Mouse (Mus musculus) frontal cortex, postnatal 36 days (tissue): ENCODE results near the gene Mindy4.

Source experiments
- DNase-seq, 2 experiments: peaks; one replicate each; pipeline ENCODE4 v3.0.0; 2022; ENCODE audit warnings: low spot score in 2 of 2

Gene Mindy4

DNA sequence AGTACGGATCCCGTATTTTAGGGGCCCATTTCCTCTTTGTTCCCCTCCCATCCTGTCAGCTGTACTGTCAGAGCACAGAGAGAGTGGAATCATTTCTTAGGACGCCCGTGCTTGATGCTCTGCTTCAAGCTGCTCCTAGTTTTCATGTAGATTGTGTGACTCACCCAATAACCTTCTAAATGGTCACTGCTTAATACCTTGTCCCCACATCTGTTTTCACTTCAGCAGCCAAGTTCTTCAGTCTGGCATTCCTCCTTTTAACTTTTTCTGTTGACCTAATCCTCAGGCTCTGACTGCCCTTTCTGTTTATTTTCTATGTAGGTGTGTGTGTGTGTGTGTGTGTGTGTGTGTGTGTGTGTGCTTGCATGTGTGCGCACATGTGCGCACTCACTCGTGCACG, 4.6 kb downstream of the Mindy4 start:
- DNase-seq, result no peak

GRCm38 (mm10) chr6:55210423-55211365, 7.5 kb downstream of the Mindy4 start:
- no peak for DNase-seq

DNA sequence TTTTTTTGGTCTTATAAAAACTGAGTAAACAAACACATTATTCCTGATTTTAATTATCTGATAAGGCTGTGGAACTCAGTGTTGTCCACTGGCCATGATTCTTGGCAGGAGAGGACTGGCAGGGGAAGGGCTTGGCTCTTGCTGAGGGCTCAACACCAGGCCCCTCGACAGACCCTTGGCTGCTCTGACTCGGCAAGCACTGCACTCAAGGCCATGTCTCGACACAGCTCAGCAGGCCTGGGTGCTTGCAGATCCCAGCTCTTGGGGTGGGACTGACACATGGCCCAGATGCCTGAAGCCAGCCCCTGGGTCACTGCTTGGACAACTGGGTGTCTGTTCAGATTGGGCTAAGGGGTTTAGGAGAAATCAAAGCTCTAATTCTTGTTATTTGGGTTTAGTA, 11.4 kb downstream of the Mindy4 start:
- no peak for DNase-seq

GRCm38 (mm10) chr6:55218232-55218631, 15.0 kb downstream of the Mindy4 start:
- DNase-seq, result no peak

DNA sequence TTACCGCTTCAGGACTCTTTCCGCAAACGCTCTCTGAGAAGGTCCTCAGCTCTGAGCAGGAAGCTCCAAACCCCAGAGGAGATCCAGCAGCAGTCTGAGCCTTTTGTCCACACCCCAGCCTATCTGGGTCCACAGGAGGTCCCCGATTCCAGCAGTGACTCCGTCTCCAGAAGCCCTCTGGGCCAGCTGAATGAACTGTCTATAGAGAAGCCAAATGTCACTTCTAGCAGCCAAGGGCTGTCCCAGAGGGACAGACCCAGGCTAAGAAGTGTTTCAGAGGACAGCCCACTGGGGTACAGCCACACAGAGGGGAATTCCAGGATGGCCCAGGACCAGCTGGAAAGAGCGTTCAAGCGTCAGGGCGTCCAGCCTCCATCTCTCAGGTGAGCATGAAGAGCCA, 20.8 kb downstream of the Mindy4 start:
- no peak for DNase-seq

- no peak for DNase-seq
These were observed 26.9 kb downstream of the Mindy4 start for GRCm38 (mm10) chr6:55230048-55230447.

DNA sequence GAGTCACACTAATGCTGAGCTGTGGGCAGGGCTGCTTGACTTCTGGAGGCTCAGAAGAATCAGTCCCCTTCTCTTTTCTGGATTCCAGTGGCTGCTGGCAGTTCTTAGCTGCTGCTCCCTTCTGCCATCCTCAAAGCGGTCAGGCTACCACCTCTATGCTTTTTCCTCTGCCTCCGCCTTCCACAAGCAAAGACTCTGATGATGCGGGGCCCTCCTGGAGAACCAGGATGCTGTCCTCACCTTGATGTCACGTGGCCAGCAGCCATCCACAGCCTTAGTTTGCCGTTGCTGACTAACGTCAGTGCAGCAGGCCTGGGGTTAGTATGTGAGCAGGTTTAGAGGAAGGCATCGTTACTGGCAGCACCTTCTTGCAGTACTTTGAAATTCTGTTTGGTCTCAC, 28.9 kb downstream of the Mindy4 start:
- no peak for DNase-seq

- peak in 1 of 2 experiments; percentile 46 for DNase-seq
These were observed 29.5 kb downstream of the Mindy4 start for GRCm38 (mm10) chr6:55232524-55233264.

DNA sequence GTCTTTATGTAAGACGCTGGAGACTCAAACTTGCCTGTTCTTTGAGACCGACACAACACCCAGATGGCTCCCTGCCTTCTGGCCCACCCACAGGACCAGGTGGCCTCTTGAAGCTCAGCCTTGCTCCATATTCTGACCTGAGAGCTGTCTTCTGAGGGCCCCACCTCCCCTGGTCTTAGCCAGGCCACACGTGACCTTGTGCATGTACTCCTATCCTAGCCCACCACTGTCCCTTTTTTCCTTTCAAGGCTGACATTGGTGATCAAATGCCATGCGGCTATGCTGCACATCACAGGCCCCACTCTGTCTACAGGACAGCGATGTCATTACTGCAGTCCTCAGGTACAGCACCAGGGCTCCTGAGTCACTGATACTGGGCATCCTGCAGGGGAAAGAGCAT, 30.1 kb downstream of the Mindy4 start:
- no peak for DNase-seq

DNA sequence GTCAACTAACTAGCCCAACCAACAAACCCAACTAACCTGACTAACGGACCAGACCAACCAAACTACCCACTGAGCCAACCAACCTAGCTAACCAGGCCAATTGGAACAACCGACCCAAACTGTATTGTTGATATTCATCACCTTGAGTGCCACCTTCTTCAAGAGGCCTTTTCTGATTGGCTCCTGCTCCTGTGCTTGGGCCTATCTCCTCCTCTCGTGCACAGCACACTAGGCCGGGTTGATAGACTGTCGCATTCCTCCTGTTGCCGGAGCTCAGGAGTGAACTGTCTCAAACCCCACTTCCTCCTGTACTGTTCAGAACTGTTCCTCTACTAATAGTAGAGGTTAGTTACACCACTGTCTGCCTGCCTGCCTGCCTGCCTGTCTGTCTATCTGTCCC, 31.5 kb downstream of the Mindy4 start:
- DNase-seq, result no peak

DNA sequence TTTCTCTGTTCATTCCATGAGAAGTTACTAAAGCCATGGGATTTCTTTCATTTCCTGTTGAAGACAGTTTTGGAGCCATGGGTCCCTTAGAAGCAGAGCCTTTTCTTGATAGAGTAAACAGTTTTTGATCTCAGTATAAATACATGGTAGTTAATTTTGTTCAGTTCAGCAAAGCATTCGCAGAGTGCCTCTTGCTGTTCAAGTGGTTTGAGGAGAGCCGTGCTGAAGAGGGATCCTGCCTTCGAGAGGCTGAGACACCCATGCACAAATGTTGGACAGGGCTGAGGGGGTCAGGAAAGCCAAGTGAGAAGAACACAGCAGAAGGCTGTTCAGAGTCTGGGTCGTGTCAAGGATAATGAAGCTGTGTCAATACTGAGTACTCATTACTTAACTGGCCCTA, 32.5 kb downstream of the Mindy4 start:
- DNase-seq, result no peak

GRCm38 (mm10) chr6:55239931-55240330, 36.7 kb downstream of the Mindy4 start:
- DNase-seq, result no peak

DNA sequence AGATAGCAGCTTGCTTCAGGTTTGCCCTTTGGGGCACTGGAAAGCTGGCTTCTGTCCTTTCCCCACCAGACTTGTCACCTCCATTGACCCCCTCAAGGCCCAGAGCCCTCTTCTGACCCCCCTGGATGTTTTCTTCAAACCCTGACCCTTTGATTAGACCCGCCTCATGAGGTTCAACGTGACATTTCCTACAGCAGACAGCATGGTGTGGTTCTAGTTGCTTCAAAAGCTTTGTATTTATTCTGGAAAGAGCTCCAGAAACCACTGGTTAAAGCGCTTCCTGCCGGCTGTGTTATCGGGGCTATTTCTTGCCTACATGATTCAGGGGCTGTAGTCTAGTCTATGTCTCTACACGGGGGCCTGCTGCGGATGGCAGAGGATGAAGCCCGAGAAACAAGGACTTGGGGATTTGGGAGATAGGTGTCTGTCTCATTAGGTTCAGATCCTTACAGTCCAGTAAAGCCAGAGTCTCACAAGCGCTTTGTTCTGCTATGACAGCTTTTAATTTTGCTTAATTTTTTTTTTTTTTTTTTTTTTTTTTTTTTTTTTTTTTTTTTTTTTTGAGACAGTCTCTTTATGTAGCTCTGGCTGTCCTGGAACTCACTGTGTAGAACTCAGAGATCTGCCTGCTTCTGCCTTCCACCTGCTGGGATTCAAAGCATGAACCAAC, 37.5 kb downstream of the Mindy4 start:
- no peak for DNase-seq

DNA sequence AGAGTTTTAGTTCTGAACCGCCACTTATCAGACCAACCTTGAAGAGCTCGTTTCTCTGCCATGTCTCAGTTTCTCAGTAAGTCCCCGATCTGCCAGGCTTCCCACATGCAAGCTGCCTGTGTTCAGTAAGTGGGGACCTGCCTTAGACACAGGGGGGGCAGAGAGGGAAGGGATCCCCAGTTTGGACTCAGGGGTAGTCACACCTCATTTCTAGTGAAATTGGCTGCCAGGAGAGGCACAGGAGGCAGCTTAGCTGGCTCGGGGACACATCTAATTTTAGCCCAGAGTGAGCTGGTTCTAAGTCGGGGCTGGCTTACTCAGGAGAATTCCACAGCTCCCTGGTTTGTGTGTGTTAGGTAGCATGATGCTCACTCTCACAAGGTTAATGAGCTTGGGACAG, 38.3 kb downstream of the Mindy4 start:
- peak in 1 of 2 experiments; percentile 56 for DNase-seq

DNA sequence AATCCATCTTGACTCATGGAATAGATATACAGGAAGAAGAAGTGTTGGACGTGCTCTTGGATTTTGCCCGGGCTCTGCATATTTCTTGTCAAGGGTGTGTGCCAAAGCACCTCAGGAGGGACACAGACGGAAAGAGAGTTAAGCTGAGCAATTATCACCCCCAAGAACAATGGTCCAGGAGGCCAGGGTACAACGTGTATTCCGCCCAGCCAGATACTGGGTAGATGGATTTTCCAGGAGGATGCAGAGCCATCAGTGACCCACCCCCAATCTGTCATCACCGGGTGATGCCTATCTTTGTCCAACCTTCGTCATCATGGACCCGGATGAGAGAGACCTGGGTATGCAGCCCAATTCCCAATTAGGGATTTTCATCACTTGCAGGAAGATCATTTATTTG, 42.5 kb downstream of the Mindy4 start:
- no peak for DNase-seq

DNA sequence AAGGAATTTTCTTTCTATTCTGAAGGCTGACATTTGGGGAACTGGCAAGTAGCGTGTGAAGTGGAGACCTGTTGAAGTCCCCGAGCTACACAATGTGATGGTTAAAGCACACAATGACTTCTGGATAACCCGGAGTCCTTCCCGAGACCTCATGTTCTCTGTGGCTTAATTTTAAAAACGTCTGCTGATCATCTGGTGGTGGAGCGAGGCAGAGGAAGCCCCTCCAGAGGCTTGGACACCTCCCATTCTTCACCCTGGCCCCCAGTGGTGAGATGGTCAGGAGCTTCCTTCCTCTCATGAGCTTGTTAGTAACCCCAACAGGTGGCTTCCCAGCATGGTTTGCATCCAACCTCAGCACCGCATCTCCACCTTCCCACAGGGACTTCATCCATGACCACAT, 43.3 kb downstream of the Mindy4 start:
- no peak for DNase-seq

DNA sequence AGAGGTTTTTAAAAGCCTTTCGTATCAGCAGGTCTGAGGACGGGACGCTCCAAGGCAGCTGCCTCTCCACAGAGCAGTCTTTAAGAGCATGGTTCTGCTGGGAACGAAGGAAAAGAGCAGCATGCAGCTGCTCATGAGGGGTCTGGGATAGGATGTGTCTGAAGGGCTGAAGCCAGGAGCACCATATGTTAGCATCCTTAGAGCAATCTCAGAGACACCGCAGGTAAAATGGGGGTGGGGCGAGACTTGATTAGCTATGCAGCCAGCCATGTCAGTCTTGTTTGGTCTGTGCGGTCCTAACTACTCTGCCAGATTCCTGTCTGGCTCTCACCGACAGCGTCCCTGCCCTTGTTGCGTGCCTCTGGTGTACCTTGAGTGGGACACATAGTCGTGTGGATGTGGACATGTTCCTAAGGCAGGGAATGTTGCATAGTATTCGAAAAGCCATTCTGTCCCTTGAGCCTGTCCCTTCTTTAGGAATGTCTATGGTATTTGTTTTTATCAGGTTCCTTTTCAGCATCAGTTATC, 43.8 kb downstream of the Mindy4 start:
- no peak for DNase-seq

- DNase-seq, result no peak
These were observed 46.1 kb downstream of the Mindy4 start for GRCm38 (mm10) chr6:55249263-55249662.

GRCm38 (mm10) chr6:55250809-55251208, 47.6 kb downstream of the Mindy4 start:
- DNase-seq, result no peak

- no peak for DNase-seq
These were observed 48.4 kb downstream of the Mindy4 start for GRCm38 (mm10) chr6:55251596-55251995.

DNA sequence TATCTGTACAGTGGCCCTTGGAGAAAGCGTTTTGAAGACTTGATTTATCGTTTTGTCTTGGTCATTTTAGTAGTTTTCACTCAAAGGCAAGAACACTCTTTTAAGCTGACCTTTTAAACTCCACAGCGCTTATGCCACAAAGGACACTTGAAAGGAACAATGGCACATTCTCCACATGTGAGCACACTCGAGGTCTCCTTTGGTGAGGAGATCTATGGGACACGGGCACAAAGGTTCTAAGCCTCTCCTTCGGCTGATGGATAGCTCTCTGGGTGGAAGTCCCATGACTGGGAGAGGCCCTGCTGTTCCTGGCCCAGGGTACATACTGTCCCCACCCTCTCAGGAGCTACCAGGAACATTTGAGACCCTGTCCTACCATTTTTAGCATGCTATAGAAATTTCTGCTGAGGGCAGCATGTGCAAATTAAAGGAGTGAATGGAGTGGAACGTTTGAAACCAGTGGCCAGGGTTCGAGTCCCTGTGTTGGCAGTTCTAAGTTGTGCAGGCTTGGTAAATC, 49.6 kb downstream of the Mindy4 start:
- DNase-seq, result no peak
